Mouse (Mus musculus) hematopoietic multipotent progenitor cell, adult 10-12 weeks (in vitro differentiated cells): ENCODE data around the gene Dync1i1. TPM values are rescaled to one million over a fixed set of nuclear protein-coding genes. Genes with fewer than 3 reads are reported as not detected.

Source experiments
- polyA plus RNA-seq: library from polyadenylated mRNA; stranded (reverse); fragments of >175 nt; gene quantifications from 2 replicates; pipeline ENCODE4 v1.2.3, GENCODE M21; 2012; ENCODE audit warnings: low replicate concordance

Gene Dync1i1
- 0.40 TPM in 1 of 2 replicates, not detected in the other for polyA plus RNA-seq

GRCm38 (mm10) chr6:5725611-5726236 is at the start of gene Dync1i1:
Gene Dync1i1, plus strand, starts transcription at chr6:5725639.

Other genes starting within 250 kb of the Dync1i1 start
- gene Pdk4, start 229.3 kb upstream of the Dync1i1 start, polyA plus RNA-seq, result not detected in 2 replicates